Mouse (Mus musculus): Measurements from ENCODE around the gene Tmem131.

DNA sequence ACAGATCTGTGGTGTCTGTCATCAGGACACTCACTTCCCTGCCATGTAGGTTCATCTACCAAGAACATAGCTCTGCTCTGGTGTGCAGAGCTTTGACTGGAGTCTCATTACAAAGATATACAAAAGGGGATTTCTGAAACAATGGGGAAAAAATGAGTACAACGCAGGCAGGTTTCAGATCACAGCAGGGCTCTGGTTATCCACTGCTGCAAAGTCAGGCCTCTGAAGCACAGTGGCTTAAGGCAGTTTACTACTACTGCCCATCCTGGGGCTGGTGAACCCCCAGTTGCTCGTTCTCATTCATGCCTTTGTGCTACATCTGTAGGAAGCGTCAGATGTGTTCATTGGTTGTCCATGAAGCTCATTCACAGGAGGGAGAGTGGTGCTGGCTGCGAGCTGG lies 57.0 kb downstream of the Tmem131 start:
- TF ChIP-seq GATA1 (IDR thresholded peaks at IDR 0.05; ENCODE audit: borderline replicate concordance, low read length) (no peak), FLI1 (IDR thresholded peaks at IDR 0.05; ENCODE audit: low read length) (no peak)
